Mouse (Mus musculus) kidney, embryonic 16.5 days (tissue): ENCODE results near the gene Car7. TPM values are rescaled to one million over a fixed set of nuclear protein-coding genes. Genes with fewer than 3 reads are reported as not detected.

Experiments
- ATAC-seq: fragments of 200-750 bp; cut with Nextera tagmentation; 2 replicates; pipeline ENCODE4 v1.8.0; 2017; ENCODE audit warnings: moderate TSS enrichment; ENCODE audit not compliant: low FRiP score, low TSS enrichment
- H3K27ac ChIP-seq: fragments of 300-500 bp; sonication (generic); 2 replicates; pipeline ENCODE4 v1.5.1; 2014; ENCODE audit warnings: low read length
- H3K27me3 ChIP-seq: fragments of 300-500 bp; sonication (generic); 2 replicates; pipeline ENCODE4 v1.6.1; 2014; ENCODE audit warnings: low read length, control low read depth, mixed read lengths; ENCODE audit not compliant: insufficient read depth
- H3K36me3 ChIP-seq: fragments of 300-500 bp; sonication (generic); 2 replicates; pipeline ENCODE4 v1.6.1; 2014; ENCODE audit warnings: low read length, control low read depth, mixed read lengths; ENCODE audit not compliant: insufficient read depth
- H3K4me1 ChIP-seq: fragments of 300-500 bp; sonication (generic); 2 replicates; pipeline ENCODE4 v1.6.1; 2014; ENCODE audit warnings: low read length, control low read depth, mixed read lengths; ENCODE audit not compliant: insufficient read depth
- H3K4me2 ChIP-seq: fragments of 300-500 bp; sonication (generic); replicated peaks from 2 replicates; pipeline ENCODE4 v1.6.1; 2014; ENCODE audit warnings: low read depth, low read length
- H3K4me3 ChIP-seq: fragments of 300-500 bp; sonication (generic); 2 replicates; pipeline ENCODE4 v1.5.1; 2014; ENCODE audit warnings: mild to moderate bottlenecking, low read length
- H3K9ac ChIP-seq: fragments of 300-500 bp; sonication (generic); replicated peaks from 2 replicates; pipeline ENCODE4 v1.6.1; 2014; ENCODE audit warnings: low read length
- H3K9me3 ChIP-seq: fragments of 300-500 bp; sonication (generic); 2 replicates; pipeline ENCODE4 v1.6.1; 2016; ENCODE audit warnings: low read length, control low read depth
- WGBS: fragments of 180-500 bp; shearing (Covaris S2); extraction: QIAGEN DNeasy Blood & Tissue Kit; methylation state at CpG from one replicate; pipeline ENCODE4 v1.1.7; 2014; 5-methylcytosine and 5-hydroxymethylcytosine counted together
- polyA plus RNA-seq: library from polyadenylated mRNA; unstranded; fragments of >200 nt; fragmentation: Nextera tagmentation; extraction: Ambion mirVana; gene quantifications from 2 replicates; pipeline ENCODE4 v1.2.1, GENCODE M21; 2015

Car7 gene
- polyA plus RNA-seq, 1 experiment from 2014 or later: 2.4 TPM

DNA sequence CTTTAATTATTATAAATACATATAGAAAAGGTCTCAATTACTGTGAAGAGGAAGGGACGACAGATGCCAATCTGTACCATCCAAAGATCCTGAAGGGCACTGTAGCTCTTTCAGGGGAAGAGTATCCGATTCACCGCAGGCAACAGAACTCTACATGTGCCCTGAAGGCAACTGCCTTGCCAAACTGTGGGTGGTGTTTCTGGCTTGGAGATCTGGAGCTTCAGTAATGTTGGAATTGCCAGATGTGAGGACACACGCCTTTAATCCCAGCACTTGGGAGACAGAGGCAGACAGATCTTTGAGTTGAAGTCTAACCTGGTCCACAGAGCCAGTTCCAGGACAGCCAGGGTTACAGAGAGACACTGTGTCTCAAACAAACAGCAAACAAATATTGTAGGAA is 4.4 kb downstream of the Car7 start:
- H3K4me2 ChIP-seq: no peak overlapping the region
- ATAC-seq: no peak
- H3K4me3 ChIP-seq: no peak overlapping the region
- 92% methylated on average over 4 of the region's 4 CpGs for WGBS
- peaks cover 53% of the 10 kb centered on the region for H3K27me3 ChIP-seq
- no peaks in the 10 kb centered on the region for H3K36me3 ChIP-seq
- H3K27ac ChIP-seq: no peak overlapping the region
- no peak overlapping the region for H3K9ac ChIP-seq
- H3K9me3 ChIP-seq: no peaks in the 10 kb centered on the region
- H3K4me1 ChIP-seq: peaks cover 19% of the 10 kb centered on the region

DNA sequence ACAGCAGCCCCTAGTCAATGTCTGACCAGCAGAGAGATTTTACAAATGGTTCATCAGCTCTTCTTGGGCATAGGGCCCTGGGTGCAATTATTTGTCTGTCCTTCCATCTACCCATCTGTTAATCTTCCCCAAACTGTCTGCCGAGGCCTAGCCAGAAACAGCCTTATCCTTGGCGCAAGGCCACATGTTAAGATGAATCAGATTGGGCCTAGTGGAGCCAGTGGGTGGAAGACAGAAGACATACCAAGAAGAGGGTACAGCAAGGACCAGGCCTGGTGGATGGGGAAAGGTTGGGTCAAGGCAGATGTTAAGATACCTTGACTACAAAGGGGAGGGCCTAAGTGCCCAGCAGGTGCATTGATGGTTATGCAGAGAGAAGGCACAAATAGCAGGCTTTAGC is 5.1 kb downstream of the Car7 start:
- H3K4me1 ChIP-seq: peaks cover 19% of the 10 kb centered on the region
- no peak overlapping the region for H3K4me2 ChIP-seq
- WGBS: 88% methylated on average over 2 of the region's 2 CpGs
- H3K27me3 ChIP-seq: peaks cover 56% of the 10 kb centered on the region
- H3K9me3 ChIP-seq: no peaks in the 10 kb centered on the region
- H3K9ac ChIP-seq: no peak overlapping the region
- no peak for ATAC-seq
- H3K27ac ChIP-seq: no peak overlapping the region
- H3K36me3 ChIP-seq: no peaks in the 10 kb centered on the region
- no peak overlapping the region for H3K4me3 ChIP-seq

DNA sequence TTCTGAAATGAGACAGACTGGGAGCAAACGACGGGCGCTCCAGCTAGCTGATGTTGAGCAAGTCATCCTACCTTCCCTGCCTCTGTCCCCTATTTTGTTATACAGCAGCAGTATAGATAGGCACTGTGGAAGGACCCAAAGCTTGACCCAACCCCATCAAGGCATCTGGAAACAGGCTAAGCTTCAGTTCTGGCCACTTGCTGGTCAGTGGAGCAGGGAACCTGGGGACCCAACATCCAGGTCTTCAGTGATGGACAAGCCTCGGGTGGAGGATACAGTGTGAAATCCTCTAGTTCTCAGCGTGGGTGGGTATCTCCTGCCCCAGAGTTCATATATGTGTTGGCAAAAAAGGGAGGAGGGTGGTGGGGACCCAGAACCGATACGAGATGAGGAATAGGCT is 5.7 kb downstream of the Car7 start:
- no peak overlapping the region for H3K27ac ChIP-seq
- H3K4me3 ChIP-seq: peak overlapping the region; percentile 55
- ATAC-seq: no peak
- no peaks in the 10 kb centered on the region for H3K36me3 ChIP-seq
- H3K9me3 ChIP-seq: no peaks in the 10 kb centered on the region
- H3K4me1 ChIP-seq: peaks cover 13% of the 10 kb centered on the region
- peak overlapping the region; percentile 99 for H3K4me2 ChIP-seq
- no peak overlapping the region; the same call in 1 of the 2 replicates for H3K9ac ChIP-seq
- H3K27me3 ChIP-seq: peaks cover 56% of the 10 kb centered on the region
- WGBS: 40% methylated on average over 7 of the region's 7 CpGs

DNA sequence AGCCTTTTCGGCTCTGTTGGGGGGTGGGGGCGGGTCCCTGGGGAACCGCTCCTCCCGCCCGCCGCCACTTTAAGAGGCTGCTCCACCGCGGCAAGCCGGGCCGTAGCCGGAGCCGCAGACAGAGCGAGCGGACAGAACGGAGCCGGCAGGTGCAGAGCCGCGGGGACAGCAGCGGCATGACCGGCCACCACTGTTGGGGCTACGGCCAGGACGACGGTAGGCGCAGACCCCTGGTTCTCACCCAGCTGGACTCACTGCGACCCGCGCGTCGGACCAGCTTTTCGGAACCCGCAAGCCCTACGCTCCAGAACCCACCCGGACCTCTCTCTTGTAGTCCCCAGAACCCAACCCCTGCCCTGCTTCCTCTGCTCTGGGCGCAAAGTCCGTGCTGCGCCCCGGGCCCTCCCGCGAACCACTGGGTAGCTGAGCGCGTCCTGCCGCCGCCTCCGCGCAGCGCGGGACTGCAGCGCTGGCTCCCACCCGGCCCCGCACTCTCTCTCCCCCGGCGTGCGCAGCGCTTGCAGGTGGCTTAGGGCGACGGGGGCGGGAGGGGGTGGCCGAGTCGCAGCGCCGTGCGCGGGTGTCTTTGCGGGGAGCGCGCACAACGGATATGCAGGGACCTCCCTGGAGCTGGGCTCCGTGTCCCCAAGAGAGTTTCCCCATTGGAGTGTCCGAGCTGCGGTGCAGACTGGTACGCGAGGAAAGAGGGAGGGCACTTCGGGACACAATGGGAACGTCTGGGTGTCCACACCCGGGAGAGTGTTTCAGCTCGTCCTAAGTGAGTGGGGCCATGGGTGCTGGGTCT is 6.4 kb downstream of the Car7 start:
- no peaks in the 10 kb centered on the region for H3K9me3 ChIP-seq
- H3K9ac ChIP-seq: peak overlapping the region; percentile 61
- peaks cover 56% of the 10 kb centered on the region for H3K27me3 ChIP-seq
- no peak overlapping the region for H3K27ac ChIP-seq
- WGBS: under 1% methylated on average over 76 of the region's 76 CpGs
- H3K4me3 ChIP-seq: peak overlapping the region; percentile 55
- H3K4me2 ChIP-seq: peak overlapping the region; percentile 99
- no peaks in the 10 kb centered on the region for H3K36me3 ChIP-seq
- peak; percentile 61 for ATAC-seq
- peaks cover 12% of the 10 kb centered on the region for H3K4me1 ChIP-seq

DNA sequence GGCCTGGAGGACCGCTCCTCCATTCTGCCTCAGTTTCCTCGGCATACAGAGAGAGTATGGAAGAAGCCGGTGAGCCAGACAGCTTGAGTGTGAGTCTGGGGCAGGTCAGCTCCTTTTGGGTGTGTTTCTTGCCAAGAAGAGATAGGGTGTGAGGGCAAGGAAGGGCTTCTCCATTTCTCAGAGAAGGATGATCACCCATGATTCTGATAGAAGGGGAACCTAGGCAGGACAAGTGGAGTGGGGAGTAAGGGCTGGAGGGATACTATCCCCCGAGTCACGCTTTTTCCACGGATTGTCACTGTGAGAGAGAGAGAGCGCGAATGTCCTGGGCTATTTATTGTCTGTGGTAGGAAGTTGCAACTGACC is 7.0 kb downstream of the Car7 start:
- H3K9ac ChIP-seq: no peak overlapping the region
- peak overlapping the region; percentile 55 for H3K4me3 ChIP-seq
- H3K4me1 ChIP-seq: peaks cover 12% of the 10 kb centered on the region
- ATAC-seq: no peak
- H3K36me3 ChIP-seq: no peaks in the 10 kb centered on the region
- peak overlapping the region; percentile 99 for H3K4me2 ChIP-seq
- H3K27me3 ChIP-seq: peaks cover 56% of the 10 kb centered on the region
- no peak overlapping the region for H3K27ac ChIP-seq
- WGBS: 11% methylated on average over 8 of the region's 8 CpGs
- H3K9me3 ChIP-seq: no peaks in the 10 kb centered on the region

DNA sequence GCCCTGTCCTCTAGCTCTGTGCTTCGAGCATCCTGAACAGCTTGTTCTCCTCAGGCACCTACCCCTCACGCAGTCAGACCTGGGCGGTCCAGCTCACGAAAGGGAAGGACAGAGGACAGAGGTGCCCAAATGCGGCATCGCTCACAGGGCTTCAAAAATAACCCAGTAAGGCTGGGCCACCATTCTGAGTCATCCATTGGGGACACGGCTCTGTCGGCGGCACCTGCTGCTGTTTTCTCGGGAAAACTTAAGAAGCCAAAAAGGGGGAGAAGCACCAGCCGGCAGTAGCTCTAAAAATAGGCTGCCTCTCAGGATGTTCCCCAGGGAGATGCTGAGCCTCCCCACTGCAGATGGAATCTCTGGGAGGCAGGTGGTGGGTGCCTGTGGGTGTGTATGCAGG is 7.7 kb downstream of the Car7 start:
- no peak overlapping the region for H3K27ac ChIP-seq
- no peak overlapping the region for H3K9ac ChIP-seq
- H3K36me3 ChIP-seq: no peaks in the 10 kb centered on the region
- ATAC-seq: no peak
- no peak overlapping the region for H3K4me3 ChIP-seq
- 7% methylated on average over 11 of the region's 11 CpGs for WGBS
- H3K4me2 ChIP-seq: no peak overlapping the region
- peaks cover 12% of the 10 kb centered on the region for H3K4me1 ChIP-seq
- H3K27me3 ChIP-seq: peaks cover 56% of the 10 kb centered on the region
- H3K9me3 ChIP-seq: no peaks in the 10 kb centered on the region

DNA sequence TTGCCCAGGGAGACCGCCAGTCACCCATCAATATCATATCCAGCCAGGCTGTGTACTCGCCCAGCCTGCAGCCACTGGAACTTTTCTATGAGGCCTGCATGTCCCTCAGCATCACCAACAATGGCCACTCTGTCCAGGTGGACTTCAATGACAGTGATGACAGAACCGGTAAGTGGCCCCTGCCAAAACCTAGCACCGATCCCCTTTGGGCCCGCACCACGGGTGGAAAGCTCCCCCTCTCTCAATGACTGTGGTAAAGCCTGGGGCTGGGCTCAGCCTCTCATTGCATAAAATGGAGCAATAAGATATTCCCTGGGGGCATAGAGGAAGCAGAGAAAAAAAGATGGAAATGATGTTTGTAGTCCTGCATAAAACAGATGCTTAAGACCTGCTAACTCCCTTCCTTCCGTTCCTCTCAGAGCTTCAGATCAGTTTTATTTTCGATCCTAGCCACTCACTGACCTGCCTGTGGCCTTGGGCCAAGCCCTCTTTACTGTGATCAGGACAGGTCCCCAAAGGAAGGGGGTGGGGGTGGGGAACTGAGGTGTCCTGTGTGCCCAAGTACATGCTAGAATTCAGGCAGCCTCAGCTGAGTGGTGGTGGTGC is 9.1 kb downstream of the Car7 start:
- no peak for ATAC-seq
- H3K4me1 ChIP-seq: peaks cover 12% of the 10 kb centered on the region
- H3K9ac ChIP-seq: no peak overlapping the region
- 78% methylated on average over 8 of the region's 8 CpGs for WGBS
- H3K27ac ChIP-seq: no peak overlapping the region
- H3K9me3 ChIP-seq: no peaks in the 10 kb centered on the region
- no peaks in the 10 kb centered on the region for H3K36me3 ChIP-seq
- no peak overlapping the region for H3K4me3 ChIP-seq
- peaks cover 55% of the 10 kb centered on the region for H3K27me3 ChIP-seq
- no peak overlapping the region for H3K4me2 ChIP-seq

DNA sequence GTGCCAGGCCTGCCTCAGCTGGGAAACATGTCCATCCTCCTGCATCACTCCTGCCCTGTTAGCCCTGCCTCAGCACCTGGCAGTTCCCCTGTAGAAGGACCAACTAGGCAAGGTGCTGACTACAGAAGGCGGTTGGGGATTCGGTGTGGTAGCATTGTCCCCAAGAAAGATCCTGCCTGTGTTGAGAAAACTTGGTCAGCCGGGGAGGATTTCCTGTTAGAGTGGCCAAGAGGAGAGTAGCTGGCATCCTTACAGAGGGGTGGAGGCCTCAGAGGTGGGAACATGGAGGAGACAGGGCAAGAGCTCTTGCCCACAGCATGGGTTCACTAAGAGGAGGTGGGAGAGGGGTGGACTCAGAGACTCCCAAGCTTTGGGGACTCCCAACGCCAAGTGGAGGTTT is 20.7 kb downstream of the Car7 start:
- H3K36me3 ChIP-seq: no peaks in the 10 kb centered on the region
- H3K27me3 ChIP-seq: no peaks in the 10 kb centered on the region
- no peak overlapping the region for H3K27ac ChIP-seq
- H3K4me1 ChIP-seq: no peaks in the 10 kb centered on the region
- no peaks in the 10 kb centered on the region for H3K9me3 ChIP-seq
- H3K9ac ChIP-seq: no peak overlapping the region
- no peak overlapping the region for H3K4me2 ChIP-seq
- H3K4me3 ChIP-seq: no peak overlapping the region
- WGBS: 91% methylated on average over 4 of the region's 4 CpGs
- ATAC-seq: no peak

DNA sequence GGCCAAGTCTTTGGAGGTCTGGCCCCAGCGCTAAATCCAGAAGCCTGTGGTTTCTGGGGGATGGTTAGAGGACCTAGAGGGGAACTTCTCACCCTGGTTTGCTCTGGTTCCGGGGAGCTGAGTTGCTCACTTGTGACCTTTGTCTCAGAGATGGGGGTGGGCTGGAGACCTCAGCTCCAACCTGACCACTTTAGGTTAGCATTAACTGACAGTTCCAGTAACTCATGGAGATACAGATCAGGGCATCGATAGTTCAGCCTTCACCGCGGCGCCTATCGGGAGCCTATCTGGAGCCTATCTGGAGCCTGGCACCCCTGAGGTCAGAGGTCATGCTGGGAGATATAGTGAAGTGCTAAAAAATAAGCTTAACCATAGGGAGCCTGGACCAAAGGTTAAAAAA is 22.7 kb downstream of the Car7 start:
- no peak overlapping the region for H3K9ac ChIP-seq
- H3K27ac ChIP-seq: no peak overlapping the region
- H3K27me3 ChIP-seq: no peaks in the 10 kb centered on the region
- 60% methylated on average over 7 of the region's 7 CpGs for WGBS
- ATAC-seq: no peak
- H3K4me2 ChIP-seq: no peak overlapping the region
- H3K36me3 ChIP-seq: no peaks in the 10 kb centered on the region
- no peaks in the 10 kb centered on the region for H3K4me1 ChIP-seq
- no peak overlapping the region for H3K4me3 ChIP-seq
- no peaks in the 10 kb centered on the region for H3K9me3 ChIP-seq

DNA sequence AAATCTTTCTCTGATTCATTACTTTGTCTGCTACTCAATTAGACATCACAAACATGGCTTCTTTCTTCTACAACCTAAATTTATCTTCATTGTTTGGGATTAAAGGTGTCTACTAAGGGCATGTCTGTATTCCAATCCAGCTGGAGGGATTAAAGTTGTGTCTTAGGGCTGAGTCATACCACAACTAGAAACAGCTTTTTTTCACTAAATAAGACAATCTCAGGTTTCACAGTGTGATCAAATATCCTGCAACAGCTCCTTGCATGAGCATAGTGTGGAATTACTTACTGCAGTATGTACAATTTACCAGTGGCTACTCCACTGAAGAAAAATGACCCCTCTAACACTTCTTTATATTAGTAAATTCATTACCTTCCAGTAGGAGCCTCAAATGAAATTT is 26.2 kb downstream of the Car7 start:
- Histone ChIP-seq H3K9ac (no peak overlapping the region), H3K27ac (no peak overlapping the region), H3K4me1 (no peaks in the 10 kb centered on the region), H3K9me3 (no peaks in the 10 kb centered on the region), H3K36me3 (no peaks in the 10 kb centered on the region), H3K27me3 (no peaks in the 10 kb centered on the region), H3K4me2 (no peak overlapping the region), H3K4me3 (no peak overlapping the region)
- no peak for ATAC-seq
